Mouse (Mus musculus): ENCODE results near the gene Taco1.
"Not testable (repeated sequence)": the region's sequence is repeated elsewhere in the genome, so short reads cannot be mapped to it uniquely, and the experiment has no call there.

Gene Taco1

DNA sequence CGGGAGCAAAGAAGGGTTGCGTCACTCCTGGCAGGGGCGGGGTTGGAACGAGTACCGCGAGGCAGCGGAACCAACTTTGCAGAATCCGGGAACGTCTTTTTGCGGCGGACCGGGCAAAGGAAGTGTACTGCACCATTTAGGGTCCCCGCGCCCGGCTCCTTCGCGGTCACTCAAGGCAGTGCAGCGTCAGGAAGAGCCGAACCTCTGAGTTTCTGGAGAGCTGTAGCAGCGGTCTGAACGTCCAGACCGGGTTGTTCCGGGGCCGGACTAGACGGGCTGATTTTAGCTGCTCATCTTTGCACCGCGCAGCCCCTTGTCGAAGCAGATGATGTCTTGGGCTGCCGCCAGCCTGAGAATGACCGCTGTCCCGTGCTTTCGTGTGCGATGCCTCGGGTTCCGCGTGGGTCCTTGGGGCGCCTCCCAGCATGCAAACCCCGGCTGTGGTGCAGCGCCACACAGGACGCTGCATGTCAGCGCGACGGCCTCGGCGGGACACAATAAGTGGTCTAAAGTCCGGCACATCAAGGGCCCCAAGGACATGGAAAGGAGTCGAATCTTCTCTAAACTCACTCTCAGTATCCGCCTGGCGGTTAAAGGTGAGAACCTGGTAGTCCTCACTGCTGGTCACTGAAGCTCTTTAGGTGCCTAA, at the start of gene Taco1:
Gene Taco1, plus strand, starts transcription at position 139 of the 649 bp plus-strand sequence.
- DNase-seq: peak; percentile 97 to 98

DNA sequence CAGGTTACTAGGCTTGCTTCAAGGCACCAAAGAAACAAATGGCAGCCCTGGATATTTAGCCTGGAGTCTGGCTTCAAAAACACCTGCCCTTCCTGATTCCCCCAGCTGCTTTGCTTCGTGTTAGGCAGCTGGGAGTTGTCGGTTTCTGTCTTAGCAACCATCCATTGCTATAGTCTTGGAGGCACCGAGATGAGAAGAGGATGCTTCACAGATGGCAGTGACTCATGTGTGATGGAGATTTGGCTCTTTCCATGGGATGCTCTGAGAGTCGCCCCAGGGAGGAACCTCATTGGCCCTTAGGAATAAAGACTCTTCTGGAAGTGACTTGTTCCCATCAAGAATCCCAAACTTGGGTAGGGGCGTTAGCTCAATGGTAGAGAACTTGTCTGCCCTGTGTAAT, 49.4 kb upstream of the Taco1 start:
- no peak for DNase-seq

DNA sequence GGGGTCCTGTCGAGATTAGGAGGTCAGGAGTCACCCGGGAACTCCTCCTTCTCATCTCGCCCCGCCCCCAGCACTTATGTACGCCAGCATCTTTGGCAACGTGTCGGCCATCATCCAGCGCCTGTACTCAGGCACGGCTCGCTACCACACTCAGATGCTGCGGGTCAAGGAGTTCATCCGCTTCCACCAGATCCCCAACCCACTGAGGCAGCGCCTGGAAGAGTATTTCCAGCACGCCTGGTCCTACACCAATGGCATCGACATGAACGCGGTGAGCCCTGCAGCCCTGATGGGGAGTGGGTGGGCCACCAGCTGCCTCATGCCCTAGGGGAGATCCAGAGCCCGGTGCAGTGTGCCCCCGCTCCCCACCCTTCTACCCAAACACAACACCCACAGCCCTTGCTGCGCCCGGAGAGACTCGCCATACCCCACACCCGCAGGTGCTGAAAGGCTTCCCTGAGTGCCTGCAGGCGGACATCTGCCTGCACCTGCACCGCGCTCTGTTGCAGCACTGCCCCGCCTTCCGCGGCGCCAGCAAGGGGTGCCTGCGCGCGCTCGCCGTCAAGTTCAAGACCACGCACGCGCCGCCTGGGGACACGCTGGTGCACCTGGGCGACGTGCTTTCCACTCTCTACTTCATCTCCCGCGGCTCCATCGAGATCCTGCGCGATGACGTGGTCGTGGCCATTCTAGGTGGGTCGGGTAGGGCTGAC, 45.7 kb upstream of the Taco1 start:
- DNase-seq: peak; percentile 28 to 48

DNA sequence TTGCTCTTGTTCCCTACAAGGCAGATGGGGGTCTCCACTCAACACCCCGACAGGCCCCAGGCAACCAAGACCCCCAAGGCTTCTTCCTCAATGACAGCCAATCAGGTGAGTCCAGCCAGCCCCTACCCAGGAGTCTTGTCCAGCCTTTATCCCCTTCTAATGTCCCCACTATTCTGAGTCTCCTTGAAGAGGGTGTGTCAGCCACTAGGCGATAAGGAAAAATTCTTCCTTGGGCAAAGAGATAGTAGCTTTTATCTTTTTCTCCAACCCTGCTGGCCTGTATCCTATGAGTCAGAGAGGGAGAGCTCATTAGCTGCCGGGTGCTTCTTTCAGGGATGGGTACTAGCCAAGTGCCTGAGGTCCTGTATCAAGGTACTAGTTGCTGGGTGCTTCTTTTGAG, 40.1 kb upstream of the Taco1 start:
- DNase-seq: no peak

DNA sequence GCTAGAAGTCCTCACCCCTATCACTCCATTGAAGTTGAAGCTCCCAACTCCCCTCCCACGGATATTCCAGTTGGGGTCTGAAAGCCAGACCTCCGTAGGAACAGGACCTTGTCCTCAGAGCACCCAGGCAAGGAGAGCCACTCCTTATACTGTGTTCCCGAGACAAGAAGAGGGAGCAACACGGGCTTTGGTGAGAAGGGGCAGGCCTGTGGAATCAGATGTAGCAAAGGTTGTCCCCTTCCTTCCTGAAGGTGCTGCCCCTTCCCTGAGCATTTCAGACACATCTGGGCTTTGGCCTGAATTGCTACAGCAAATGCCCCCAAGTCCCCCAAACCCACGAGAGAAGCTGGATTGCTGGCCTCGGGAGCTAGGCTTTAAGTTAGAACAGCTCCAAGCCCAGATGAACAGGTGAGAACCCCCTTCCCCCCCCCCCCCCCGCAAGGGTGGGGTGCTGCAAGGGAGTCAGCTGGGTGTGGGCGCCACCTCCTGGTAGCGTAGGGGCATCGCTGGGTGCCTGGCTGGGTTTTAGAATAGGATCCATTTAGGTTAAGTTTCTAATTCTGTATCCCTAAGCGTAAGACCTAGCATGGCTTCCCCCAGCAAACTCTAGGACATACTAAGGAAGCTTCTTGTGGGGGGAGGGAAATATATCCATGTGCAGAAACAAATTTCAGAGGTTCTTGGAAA, 39.3 kb upstream of the Taco1 start:
- peak; percentile 79 to 80 for DNase-seq

DNA sequence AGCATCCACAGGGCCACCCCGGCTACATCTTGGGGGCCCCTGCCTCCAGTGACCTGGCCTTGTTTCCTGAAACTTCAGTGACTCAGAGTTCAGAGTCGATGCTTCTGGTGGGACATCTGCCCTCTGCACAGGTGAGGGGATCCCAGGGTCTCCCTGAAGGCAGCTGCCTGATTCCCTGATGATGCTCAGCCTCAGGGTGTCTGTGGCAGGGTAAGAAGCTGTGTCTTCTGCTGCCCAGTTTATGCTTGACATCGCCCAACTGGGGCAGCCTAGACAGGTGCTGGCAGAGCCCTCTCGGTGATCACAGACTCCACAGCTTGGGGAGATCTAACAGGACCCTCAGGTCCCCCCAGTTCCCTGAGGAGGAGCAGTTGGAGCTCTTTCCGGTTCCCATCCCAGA, 38.3 kb upstream of the Taco1 start:
- DNase-seq: no peak

DNA sequence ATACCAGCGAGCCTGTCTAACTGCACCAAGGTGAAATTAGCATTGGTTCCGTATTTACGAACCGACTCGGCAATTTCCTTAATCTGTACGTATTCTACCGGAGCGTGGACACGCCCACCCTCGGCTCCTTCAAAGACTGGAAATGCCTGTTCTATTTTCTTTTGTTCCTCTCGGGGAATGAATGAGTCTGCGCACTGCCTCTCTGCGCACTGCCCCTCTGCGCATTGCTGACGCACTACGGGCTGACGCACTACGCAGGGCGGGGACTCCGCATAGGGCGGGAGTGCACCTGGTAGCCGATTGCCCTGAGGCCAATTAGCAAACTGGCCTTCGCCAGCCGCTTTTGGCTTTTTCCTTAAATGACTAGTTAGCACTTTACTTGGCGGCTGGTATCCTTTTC, 33.8 kb upstream of the Taco1 start:
- not testable (repeated sequence) for DNase-seq

DNA sequence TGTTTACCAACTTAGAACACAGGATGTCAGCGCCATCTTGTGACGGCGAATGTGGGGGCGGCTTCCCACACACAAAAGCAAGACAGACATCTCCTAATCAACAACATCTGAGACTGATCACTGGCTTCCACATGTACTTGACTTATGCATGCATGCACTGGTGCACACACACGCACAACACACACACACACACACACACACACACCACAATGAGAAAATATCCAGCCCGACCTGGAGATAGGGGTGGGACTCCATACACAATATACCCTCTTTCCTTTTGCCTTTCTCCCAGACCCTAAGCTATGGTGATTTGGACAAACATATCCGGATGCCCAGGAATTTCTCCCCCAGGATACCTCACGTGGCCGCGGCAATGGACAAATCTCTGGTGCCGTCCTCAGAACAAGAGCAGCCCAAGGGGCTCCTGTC, 32.4 kb upstream of the Taco1 start:
- DNase-seq: peak; percentile 41 to 59

DNA sequence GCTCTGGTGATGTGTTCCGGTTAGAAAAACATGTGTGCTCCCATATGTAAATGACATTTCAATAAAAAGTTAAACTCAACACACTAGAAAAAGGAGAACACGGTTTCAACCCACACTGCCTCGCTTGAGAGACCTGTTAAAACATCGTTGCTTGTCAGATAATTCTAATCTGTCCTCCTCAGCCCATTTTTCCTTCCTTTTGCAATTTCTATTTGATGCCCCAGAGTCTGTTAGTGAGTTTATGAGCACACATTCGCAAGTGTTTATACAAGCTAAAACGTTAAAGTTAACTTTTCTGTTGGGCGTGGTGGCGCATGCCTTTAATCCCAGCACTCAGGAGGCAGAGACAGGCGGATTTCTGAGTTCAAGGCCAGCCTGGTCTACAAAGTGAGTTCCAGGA, 30.9 kb upstream of the Taco1 start:
- no peak for DNase-seq

DNA sequence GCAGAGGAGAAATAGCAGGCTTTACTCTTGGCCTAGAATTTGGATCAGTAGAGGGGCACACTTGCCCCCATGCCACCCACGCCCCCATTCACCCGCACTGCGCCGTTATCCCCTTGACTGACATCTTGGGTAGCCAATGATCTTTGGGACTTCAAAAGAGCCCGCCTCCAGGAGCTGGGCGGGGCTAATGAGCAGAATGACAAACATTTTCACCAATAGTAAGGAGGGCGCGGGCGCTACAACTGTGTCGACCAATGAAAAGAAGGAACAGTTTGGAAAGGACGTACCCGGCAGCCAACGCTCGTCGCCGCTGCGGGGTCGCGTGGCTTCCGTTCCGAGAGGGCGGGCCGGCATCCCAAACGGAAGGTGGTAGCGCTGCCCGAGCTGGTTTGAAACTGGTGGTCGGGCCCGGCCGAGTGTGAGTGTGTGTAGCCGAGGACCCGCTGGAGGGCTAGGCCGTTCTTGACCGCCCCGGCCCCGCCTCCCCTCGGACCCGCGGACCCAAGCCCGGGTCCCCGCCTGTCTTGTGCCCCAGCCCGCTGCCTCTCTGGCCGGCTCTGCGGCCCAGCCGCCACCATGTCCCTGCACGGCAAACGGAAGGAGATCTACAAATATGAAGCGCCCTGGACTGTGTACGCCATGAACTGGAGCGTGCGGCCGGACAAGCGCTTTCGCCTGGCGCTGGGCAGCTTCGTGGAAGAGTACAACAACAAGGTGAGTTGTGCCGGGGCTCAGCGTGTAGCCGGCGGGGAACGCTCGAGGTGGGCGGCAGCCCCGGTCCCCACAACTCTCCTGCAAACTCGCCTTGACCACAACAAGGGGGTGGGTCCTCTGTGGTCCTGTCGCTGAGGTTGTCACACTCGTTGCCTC, 29.1 kb upstream of the Taco1 start, which contains the start of gene Dcaf7:
Gene Dcaf7, plus strand, starts transcription at position 325 of the 870 bp plus-strand sequence.
- peak; percentile 95 to 98 for DNase-seq

DNA sequence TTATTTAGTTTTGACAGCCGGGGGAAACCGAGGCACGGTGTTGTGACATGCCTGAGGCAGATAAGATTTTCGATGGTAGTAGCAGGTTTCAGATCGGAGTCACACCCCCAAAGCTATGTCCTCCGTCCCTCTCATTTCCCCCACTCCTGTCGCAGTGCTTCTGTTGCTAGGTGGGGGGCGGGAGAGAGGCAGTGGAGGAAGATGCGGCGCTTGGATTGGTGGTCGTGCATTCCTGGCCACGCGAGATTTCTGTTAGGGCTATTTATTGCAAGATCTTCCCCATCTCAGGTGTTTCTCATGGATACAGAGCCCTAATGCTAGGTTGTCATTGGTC, 28.5 kb upstream of the Taco1 start:
- DNase-seq: peak; percentile 64 to 81

DNA sequence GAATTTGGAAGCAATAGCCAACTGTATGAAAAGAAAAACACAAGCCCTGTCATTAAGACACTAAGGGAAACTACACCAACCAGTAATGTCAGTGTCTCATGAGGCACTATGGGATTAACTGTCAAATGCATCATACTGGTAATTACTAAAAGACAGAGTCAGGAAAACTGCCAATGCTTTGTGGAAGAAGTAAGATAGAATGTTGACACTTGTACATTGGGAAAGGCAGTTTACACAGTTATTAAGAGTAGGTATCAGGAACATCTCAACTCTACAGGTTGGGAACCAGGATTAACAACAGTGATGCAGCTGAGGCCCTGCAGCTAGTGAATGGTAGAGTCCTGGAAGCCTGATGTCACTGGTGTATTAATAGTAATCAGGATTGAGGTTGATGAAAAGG, 21.5 kb upstream of the Taco1 start:
- DNase-seq: no peak

DNA sequence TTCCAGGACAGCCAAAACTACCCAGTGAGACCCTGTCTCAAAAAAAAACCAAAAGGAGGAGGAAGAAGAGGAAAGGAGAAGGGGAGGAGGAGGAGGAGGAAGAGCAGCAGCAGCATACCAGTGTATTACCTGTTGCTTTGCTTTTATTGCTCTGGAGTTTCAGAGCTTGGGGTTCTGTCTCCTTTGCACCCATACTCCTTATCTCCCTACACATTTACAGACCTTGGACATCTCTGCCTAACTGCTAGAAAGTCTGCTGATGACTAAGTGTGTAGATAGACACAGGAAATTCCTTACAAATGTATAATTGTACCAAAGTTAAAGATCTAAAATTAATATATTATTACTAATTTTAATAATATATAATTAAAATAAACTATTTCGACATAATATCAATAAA, 20.6 kb upstream of the Taco1 start:
- DNase-seq: no peak

DNA sequence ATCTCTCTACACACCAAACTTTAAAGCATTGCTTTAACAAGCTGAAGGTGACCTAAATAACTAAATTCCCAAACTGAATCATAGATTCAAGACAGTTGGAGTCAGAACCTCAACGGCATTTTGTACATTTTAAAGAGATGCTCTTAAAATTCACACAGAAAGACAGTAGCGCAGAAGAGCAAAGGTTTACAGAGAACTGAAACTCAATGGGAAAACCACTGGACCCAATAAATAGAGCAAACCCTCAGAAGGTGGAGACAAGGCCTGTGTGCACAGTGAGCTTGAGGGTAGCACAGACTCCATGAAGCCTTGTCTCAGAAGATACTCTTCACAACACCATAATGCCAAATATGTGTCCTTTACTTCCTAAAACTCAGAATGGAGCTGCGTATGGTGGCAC, 20.1 kb upstream of the Taco1 start:
- no peak for DNase-seq

DNA sequence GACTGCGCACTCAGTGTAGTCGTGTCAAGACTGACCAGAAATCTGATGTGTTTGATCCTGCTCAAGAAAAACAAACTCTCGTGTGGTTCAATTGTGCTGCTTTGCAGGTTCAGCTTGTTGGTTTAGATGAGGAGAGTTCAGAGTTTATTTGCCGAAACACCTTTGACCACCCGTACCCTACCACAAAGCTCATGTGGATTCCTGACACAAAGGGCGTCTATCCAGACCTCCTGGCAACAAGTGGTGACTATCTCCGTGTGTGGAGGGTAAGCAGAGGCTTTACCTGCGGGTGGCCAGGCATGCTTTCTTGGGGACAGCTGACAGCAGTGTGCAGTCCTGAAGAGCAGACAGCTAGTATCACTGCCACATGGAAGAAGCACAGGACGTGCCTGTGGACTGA, 19.3 kb upstream of the Taco1 start:
- no peak for DNase-seq

DNA sequence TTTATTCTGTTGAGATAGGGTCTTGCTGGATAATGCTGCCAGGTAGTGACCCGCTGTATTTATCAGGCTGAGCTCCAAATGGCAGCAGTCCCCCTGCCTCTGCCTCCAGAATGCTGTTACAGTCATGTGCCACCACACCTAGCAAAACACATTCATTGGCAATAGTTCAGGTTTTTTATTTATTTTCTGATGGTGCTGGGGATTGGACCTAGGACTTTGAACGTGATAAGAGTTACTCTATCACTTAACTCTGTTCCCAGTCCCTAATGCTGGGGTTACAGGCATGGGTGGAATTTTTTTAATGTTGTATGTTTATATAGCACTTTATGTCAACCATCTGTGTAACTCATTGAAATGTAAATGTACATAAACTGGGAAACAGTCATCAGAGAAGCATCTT, 11.9 kb upstream of the Taco1 start:
- no peak for DNase-seq

DNA sequence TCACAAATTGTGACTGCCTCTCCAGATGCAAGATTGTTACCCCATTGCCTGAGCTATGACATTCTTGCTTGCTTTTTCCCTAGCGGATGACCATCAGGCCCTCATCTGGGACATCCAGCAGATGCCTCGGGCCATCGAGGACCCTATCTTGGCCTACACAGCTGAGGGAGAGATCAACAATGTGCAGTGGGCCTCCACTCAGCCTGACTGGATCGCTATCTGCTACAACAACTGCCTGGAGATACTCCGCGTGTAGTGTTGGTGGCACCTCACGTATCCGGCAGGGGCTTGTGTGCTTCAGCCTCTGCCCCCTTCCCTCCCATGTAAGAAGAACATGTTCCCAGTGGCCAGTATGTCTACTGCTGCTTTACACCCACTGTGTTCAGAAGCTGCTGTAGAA, 11.3 kb upstream of the Taco1 start:
- no peak for DNase-seq

DNA sequence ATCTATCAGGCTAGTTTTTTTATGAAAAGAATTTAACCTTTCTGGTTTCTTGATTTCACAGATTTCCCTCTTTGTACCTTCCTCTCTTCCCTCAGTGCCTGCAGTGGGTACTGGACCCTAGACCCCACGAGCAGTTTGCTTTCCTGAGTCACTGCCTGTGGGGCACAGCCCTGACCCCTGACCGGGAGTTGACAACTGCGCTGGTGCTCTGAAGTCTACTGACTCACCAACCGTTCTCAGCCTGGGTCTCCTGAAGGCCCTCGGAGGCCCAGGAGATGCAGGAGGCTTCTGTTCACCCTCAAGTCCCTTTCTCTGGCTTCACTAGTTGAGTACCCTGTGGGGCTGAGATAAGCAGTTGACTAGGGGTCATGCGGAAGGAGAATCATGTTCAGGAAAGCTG, 10.5 kb upstream of the Taco1 start:
- no peak for DNase-seq

DNA sequence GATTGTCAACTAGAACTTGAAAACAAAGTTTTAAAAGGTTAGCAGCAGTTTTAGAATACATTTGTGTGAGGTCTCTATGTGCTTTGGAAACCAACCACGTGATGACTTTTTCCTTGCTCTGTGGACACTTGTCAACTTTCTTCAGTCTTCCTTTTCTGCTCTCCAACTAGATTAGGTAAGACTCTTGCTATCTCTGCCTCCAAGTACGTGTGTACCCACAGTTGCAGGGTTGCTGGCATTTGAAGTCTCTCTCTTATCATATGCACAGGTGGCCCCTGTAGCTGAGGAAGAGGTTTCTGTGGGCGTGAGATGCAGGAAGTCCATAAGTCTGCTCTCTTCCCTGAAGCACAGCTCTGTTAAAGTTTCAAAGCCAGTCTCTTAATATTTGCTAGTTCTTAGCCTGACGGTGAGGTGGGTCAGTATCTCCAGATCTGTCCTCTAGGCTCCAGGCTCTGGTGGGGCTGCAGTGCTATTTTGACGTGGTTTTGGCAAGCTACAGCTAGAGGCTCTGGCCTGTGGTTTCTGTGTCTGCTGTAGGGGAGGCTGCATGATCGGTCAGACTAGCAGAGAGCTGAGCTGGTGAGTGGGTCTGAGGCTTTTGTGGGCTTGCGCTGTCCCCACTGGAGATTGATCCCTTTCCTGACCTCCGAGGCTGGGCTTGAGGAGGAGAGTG, 8.9 kb upstream of the Taco1 start:
- DNase-seq: no peak

DNA sequence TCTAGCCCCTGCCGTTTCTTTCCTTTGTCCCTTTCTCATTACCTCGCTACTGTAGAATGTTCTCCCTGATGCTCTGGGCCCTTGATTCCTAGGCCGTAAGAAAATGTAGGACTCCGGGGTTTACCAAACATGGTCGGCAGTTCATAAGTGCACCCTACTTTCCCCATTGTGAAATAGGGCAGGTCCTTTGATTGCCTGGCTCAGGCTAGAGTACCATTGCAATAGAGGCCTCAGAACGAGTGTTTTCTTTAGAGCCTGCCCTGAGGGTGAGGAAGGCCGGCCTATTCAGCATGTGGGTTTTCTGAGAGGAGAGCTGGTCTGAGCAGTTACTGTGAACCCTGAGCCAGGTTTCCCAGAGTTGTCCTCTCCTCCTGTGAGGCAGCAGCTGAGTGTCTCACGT, 7.8 kb upstream of the Taco1 start:
- no peak for DNase-seq

DNA sequence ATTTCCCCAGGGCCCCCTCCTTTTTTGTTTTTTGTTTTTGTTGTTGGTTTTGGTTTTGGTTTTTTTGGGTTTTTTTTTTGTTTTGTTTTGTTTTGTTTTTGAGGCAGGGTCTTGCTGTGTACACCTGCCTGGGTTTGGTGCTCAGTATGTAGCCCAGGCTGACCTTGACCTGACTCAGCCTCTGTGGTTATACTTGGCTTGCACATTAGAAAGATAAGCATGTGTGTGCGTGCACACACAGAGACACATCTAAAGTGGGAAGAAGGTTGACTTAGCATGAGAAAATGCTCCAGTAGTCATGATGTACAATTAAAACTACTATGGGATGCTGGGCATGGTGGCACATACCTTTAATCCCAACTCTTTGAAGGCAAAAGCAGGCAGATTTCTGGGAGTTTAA, 5.3 kb upstream of the Taco1 start:
- no peak for DNase-seq

DNA sequence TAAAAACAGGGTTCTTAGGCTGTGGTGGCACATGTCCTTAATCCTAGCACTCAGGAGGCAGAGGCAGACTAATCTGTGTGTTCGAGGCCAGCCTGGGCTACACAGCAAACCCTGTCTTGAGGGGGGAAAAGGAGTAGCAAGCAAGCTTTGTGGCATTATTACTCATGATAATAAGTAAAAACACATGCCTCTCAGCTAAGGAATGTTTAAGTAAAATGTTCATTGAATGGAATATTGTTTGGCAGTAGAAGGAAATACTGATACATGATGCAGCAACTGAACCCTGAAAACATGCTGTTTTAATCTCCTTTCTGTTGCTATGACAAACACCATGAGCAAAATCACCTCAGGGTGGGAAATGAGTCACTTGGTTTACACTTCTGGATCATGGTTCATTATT, 4.5 kb upstream of the Taco1 start:
- no peak for DNase-seq

DNA sequence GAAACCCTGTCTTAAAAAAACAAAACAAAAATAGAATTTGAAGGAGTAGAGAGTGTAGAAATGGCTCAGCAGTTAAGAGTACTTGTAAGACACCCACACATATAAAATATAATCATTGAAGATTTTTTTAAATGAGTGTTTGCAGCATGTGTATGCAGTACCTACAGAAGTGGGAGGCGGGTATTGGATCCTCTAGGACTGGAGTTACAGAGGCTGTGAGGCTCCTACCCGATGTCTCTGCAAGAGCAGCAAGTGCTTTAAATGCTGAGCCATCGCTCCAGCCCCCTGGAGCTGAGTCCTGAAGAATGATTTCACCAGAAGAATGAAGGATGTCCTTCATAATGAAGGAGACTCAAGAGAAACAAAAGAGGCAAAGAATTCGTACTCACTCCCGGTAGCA, 2.1 kb upstream of the Taco1 start:
- DNase-seq: no peak

Data from kidney, postnatal 4 days (tissue).